Mouse (Mus musculus) heart, postnatal 25 days (tissue): ENCODE measurements around the gene Ptges2. TPM values are rescaled to one million over a fixed set of nuclear protein-coding genes. Genes with fewer than 3 reads are reported as not detected.

Source experiments
- DNase-seq: peaks from one replicate; pipeline ENCODE4 v3.0.0; 2022; ENCODE audit warnings: low spot score
- intact Hi-C: fragments of 180-260 bp; cut with DNase I; formaldehyde crosslinking; loops from one replicate; pipeline ENCODE4 v1.15.1; 2025
- total RNA-seq, 2 experiments: library from RNA; stranded (reverse); gene quantifications; 2 replicates each; pipeline ENCODE4 v1.2.3; 2021

Gene Ptges2
- total RNA-seq, 2 experiments from 2014 or later, result 78.1 to 81.2 TPM

DNA sequence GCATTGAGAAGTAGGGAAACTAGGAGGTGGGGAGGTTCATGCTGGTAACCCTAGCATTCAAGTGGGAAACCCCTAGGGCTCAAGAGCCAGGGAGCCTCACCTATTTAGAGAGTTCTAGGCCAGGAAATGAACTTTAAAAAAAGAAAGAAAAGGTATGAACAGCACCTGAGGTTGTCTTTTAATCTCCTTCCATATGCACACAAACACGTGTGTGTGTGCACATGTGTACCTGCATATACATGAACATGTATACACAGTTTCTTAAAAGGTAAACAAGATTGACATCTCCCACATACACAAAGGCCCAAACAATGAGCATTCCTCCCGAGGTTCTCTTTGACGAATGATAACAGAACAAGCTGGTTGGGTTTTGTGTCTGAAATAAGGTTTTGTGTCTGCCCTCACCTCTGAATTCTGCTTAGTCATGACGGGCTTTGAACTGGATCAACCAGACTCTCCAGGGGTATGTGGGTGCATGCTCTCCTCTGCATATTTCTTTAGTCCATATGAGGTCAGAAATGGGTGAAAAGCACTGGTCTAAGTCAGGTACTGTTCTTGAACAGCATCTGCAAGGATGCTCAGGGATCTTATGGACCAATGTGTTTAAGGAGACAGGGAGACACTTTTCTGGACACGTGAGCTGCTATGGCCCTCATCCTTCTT lies 58.1 kb downstream of the Ptges2 start:
- intact Hi-C loops, result no loop called here

GRCm38 (mm10) chr2:32454633-32455032 lies 58.9 kb downstream of the Ptges2 start:
- no peak for DNase-seq
- intact Hi-C loops, result no loop called here

More for the DNA sequence above, 58.1 kb downstream of the Ptges2 start:
- no peak for DNase-seq

DNA sequence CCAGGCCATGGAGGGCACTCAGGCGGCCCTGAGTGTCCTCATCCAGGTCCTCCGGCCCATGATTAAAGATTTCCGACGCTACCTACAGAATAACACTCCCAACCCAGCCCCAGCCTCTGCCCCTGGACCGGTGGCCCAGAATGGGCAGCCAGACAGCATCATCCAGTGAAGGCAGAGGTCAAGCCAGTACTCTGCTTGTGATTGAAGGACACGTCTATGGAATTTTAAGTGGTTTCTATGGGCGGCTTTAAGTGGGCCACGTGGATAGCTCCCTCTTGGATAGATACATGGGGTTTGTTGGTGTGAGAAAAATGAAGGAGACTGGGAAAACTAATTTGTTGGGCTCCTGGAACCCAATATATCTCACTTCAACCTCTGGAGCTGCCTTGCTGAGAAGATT lies 59.4 kb downstream of the Ptges2 start:
- DNase-seq, result no peak
- intact Hi-C loops, result no loop called here

Other genes starting within 250 kb of the Ptges2 start
- 10 to 100 TPM; 79.0 to 89.8 TPM for gene Prrc2b, start 244.8 kb upstream of the Ptges2 start, total RNA-seq
- gene Pomt1, start 159.3 kb upstream of the Ptges2 start, total RNA-seq, result 10 to 100 TPM; 13.5 to 14.9 TPM
- gene Uck1, start 135.7 kb upstream of the Ptges2 start, total RNA-seq, result 10 to 100 TPM; 19.6 to 21.7 TPM
- 10 to 100 TPM; 70.6 to 71.2 TPM for gene Golga2, start 108.5 kb upstream of the Ptges2 start, total RNA-seq
- 100 to 1,000 TPM; 177 to 188 TPM for gene Swi5, start 107.8 kb upstream of the Ptges2 start, total RNA-seq
- 10 to 100 TPM; 25.6 to 32.2 TPM for gene Ciz1, start 43.6 kb upstream of the Ptges2 start, total RNA-seq
- gene Dnm1, start 42.6 kb upstream of the Ptges2 start, total RNA-seq, result 1 to 10 TPM; 5.0 to 5.2 TPM
- gene 1110008P14Rik, start 14.0 kb upstream of the Ptges2 start, total RNA-seq, result 10 to 100 TPM; 47.7 to 49.6 TPM
- gene Lcn2, start 7.6 kb upstream of the Ptges2 start, total RNA-seq, result 1 to 10 TPM; 3.1 to 3.6 TPM
- 1 to 10 TPM; 3.4 to 4.2 TPM for gene Naif1, start 54.6 kb downstream of the Ptges2 start, total RNA-seq
- 1 to 10 TPM; 5.6 to 7.5 TPM for gene Slc25a25, start 55.5 kb downstream of the Ptges2 start, total RNA-seq
- 1 to 10 TPM; 7.8 to 9.2 TPM for gene Fam102a, start 139.4 kb downstream of the Ptges2 start, total RNA-seq
- 10 to 100 TPM; 18.6 to 23.3 TPM for gene Dpm2, start 175.0 kb downstream of the Ptges2 start, total RNA-seq
- not detected for gene Pip5kl1, start 178.9 kb downstream of the Ptges2 start, total RNA-seq
- gene 9430097D07Rik, start 179.8 kb downstream of the Ptges2 start, total RNA-seq, result not detected
- gene St6galnac4, start 191.2 kb downstream of the Ptges2 start, total RNA-seq, result 10 to 100 TPM; 17.7 to 21.4 TPM
- 100 to 1,000 TPM; 104 to 110 TPM for gene St6galnac6, start 203.8 kb downstream of the Ptges2 start, total RNA-seq
- gene Ak1, start 225.9 kb downstream of the Ptges2 start, total RNA-seq, result 100 to 1,000 TPM; 733 to 743 TPM